Mouse (Mus musculus): ENCODE results near the gene Glb1l.
A peak's percentile ranks its signal among the peaks of the same experiment; 100 is the strongest.

Glb1l gene

DNA sequence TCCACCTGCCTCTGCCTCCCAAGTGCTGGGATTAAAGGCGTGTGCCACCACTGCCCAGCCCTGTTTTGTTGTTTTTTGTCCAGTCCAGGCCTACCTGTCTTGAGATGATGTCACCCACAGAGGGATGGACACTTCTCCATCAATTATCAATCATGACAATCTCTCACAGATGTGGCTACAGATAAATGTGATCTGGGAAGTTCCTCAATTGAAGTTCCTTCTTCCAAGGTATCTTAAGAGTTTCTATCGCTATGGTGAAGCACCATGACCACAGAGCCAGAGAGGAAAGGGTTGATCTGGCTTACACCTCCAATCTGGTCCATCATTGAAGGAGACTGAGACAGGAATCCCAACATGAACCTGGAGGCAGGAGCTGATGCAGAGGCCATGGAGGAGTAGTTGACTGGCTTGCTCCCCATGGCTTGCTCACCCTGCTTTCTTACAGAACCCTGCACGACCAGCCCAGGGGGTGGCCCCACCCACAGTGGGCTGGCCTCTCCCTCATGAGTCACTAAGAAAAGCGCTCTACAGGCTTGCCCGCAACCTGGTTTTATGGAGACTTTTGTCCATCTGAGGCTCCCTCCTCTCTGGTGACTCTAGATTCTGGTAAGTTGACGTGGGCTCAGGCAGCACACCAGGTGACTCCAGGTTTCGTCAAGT lies 19.9 kb upstream of the Glb1l start:
- no peak for DNase-seq

DNA sequence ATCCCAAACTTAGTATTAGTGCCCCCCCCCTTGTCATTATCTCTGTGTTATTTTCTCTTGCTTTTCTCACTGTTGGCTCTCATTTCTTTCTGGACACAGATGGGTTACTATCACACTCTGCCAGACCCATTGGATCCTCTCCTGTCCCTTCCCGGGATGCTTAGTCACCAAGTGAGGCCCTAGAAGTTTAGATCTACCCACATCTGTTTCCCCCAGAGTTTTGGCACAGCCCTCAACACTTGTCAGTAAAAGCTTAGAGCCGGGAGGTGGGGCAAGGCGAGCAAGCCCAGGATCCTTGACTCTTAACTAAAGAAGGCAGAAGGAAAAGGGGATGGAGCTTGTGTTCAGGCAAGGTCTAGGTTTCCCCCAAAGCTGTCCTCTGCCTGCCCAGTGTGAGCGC lies 18.5 kb upstream of the Glb1l start:
- DNase-seq: no peak

DNA sequence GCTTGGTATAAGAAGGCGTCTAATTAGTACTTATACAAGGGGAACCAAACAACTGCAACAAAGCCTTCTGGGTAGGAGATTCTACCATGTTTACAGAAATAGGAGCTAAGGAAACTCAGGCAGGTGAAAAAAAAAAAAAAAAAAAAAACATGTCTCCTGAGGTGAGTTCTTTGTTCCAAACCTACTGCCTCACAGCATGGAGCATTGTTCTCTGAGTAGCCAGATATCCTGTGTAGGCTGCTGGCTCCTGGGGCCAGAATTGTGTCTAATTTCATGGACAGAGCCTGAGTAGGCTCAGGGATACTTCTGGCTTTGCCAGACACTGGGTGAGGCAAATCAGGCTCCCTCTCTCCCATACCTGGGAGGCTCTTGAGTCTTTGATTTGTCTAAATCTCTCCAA lies 17.0 kb upstream of the Glb1l start:
- no peak for DNase-seq

DNA sequence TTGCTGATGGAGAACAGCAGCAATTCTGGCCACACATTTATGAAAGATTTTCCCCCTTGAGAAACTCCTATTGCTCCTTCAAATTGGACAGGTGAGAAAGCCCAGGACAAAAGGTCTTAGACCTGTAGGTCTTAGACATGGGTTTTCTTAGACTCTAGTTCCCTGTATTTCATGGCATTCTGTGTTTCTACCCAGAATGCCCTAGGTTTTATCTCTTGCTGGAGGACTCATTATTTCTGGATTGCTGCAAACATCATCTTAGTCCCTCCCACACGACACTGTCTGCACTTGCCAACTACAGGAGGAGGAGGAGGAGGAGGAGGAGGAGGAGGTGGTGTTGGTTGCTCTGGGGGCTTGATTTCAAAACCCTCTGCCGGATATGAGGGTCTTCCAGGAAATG lies 15.5 kb upstream of the Glb1l start:
- DNase-seq: no peak

DNA sequence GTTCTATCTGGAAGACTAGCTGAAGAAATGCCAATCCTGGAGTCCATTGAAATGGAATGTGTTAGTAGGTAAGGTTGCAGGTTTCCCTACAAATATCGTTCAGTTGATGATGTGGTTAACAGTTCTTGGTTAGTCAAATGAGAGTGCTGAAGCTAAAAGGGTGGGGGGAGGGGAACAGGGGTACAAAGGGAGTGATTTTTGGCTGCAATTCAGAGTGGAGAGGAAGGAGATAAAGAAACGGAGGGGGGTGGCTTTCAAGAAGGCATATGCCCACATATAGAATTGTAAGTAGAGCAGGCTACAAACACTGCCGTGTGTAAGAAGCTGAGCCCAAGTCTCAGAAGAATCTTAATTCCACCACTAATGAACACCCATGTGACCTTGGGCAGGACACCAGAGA lies 14.9 kb upstream of the Glb1l start:
- no peak for DNase-seq

DNA sequence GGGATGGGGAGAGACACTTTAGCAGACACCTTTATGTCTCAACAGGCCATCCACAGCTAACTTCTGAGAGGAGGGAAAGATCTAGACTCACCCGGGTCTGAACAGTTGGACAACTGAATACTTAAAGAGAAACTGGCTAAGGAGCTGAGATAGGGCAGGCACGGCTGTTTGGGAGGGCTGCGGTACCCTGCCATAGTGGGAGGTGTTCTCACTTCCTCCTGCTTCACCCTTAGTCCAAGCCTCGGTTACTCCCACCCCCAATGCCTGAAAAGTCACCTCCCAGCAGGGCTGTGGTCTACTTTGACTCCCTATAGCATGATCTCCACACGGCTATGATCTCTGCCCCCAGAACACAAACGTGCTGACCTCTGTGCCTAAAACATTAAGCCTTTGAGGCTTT lies 12.9 kb upstream of the Glb1l start:
- DNase-seq: no peak

DNA sequence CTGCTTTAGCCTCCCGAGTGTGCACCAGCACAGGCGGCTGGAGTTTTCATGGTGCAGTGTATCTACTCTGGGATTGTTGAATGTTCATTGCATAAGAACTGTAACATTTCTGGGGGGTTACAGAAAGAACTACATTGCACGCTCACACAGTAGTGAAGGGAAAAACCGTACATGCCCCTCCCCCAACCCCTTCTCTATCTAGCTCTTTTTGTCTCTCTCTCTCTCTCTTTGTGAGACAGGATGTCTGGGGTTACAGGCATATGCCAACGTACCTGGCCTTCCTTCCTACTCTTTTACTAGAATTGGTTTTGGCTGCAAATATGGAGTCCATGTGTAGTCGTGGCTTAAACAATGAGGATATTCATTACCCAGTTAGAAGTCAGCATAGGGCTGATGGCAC lies 12.3 kb upstream of the Glb1l start:
- no peak for DNase-seq

DNA sequence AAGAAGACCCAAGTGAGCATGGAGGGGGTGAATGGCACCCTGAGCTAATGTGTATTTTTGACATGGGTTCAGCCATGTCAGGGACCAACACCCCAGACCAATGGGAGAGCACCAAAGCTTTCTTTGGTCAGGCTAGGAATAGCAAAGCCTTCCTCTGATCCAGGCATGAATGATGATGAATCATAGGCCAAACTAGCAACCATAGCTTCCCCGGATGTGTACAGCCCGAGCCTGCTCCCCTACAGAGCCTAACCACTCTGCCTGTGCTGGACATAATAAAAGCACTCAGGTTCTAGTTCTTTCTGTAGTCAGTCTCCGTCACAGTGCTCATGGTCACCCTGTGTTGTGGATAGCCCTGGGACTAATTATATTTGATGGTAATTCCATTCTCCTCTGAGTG lies 10.9 kb upstream of the Glb1l start:
- DNase-seq: no peak

DNA sequence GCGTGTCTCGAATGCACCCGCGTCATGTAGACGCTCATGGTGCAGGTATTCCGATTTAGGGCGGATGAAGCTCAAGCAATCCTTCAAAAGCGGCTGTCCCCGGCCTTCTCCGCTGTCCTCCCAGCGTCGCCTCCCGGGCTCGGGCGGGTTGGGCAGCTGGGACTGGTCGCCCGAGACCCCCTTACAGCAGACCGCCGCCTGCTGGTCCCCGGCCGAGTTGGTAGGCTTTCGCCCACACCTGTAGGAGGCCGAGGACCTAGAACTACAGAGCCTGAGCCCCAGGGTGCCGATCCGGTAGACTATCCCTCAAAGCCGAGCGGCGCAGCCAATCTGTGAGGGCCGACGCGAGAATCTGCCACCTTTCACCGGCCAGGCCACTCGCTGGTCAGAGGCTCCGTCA lies 8.9 kb upstream of the Glb1l start, which contains the start of gene Tuba4a:
Gene Tuba4a, minus strand, starts transcription at position 335 of the 400 bp plus-strand sequence.
- no peak for DNase-seq

DNA sequence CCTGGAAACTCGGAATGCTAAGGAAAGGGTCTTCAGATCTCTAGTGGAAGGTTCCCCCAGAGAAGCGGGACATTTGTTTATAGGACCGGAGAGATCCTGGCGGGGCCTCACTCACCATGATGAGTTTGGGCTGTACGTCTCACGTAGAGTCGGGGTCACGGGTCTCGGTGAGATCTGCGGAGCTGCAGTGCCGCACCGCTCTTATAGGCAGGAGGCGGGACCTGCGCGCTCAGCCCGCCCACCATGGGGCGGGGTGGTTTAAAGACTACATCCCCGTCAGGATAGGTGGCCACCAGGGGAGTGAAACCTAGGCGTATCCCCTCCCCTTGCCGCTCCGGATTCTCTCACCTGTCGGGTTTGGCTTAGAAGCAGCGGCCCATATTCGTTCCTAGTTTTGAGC lies 8.5 kb upstream of the Glb1l start:
- peak; percentile 91 for DNase-seq

DNA sequence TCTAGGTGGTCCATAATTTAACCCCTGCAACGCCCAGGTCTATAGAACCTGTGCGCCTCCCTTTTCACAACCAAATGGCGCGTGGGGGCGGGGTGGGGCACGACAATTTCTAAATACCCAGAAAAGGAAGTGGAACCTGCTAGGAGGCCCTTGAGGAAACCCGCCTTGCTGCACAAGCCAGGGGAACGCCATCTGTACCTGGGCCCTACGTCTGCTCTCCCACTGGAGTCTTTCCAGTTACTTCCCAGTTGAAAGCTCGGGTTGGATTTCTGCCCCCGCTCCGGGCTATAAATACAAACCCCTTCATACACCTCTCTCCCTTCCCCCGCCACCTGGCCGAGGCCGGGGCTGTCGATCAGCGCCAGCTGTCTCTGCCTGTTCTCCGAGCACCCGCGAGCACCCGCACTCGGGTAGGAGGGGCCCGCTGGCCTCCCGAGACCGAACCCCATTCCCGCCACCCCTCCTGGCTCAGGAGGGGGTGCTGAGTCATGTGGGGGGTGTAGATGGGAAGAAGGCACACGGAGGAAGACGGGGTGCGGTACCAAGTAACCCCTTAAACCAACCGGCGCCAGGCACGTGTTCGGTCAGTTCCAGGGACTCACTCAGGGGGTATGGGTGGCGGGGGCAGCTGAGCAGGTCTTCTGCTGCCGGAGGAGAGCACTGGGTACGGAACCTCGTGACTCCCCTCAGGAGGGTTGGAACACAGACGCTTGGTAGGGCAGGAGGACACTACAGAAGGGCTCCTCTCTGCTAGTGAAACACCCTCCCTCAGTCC lies 7.8 kb upstream of the Glb1l start:
- DNase-seq: peak; percentile 81

DNA sequence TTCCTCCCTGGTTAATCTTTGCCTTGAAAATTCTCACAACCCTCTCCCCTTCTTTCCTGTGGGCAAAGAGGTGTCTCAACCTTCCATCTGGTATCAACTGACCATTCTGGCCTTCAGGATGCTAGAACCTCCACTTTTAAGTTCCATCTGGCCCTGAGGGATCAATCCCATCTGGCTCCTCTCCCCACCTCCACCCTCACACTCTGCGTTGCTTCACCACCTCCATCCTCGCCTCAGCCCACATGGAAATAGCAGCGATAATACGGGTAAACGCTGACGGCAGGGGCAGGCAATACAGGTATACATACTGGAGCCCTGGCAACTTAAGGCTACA lies 7.2 kb upstream of the Glb1l start:
- no peak for DNase-seq

DNA sequence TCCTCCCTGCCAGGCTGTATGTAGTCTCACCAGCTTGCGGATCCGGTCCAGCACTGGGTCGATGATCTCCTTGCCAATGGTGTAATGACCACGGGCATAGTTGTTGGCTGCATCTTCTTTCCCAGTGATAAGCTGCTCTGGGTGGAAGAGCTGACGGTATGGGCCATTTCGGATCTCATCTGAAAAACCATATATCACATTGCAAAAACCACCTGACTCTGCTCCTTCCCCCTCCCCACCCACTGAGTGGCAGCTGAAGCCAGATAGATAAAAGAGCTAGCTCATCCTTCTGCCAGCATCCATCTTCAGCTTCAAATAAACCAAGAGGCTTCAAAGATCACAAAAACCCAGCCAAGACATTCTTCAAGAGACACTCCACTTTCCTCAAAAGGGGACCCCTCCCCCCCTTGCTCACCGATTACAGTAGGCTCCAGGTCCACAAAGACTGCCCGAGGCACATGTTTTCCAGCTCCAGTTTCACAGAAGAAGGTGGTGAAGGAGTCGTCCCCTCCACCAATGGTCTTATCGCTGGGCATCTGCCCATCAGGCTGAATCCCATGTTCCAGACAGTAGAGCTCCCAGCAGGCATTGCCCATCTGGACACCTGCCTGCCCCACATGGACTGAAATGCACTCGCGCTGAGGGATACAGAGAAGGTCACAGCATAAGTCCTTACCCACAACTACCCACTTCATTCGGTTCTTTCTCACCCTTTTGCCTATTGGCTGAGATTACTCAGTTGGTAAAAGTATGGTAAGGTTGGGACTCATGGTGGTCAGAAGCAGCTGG lies 6.4 kb upstream of the Glb1l start:
- no peak for DNase-seq

DNA sequence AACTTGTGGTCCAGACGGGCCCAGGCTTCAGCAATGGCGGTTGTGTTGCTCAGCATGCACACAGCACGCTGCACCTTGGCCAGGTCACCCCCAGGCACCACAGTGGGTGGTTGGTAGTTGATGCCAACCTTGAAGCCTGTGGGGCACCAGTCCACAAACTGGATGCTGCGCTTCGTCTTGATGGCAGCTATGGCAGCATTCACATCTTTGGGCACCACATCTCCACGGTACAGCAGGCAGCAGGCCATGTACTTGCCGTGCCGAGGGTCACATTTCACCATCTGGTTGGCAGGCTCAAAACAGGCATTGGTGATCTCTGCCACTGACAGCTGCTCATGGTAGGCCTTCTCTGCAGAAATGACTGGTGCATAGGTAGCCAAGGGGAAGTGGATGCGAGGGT lies 5.2 kb upstream of the Glb1l start:
- DNase-seq: no peak

DNA sequence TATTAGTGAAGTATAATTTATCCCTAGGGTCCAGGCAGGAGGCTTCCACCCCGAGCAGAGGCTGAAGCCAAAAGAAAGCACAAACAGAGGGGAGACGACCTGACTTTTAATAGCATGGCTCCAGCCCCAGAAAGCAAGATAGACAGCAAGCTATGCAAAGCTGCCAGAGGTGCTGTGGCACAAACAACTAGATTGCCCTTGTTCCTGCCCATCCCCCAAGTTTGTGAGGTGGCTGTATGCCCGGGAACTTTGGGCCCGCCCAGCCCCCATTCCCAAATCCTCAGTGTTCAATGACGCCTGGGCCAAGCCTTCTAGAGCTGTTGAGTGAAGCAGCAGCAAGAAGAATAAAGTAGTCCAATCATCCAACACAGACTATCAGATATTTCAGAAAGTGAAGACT lies 4.3 kb upstream of the Glb1l start:
- peak; percentile 62 for DNase-seq

DNA sequence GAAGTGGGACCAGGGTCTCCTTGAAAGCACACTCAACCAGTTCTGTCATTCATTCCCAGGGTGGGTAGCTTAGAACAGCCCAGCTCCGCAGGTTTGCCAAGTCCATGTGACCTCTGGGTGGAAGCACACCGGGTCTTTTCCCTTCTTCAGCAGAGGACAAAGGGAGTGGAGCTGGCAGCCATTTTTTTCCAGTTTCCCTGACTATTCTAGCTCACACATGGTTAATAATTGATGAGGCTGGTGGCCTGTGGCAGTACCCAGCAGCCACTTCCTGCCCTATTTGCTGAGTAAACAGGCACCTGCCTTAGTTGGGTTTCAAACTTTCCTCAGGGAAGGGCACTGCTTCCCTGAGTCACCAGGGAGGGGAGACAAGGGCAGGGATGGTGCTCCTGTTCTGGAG lies 3.8 kb upstream of the Glb1l start:
- DNase-seq: no peak

DNA sequence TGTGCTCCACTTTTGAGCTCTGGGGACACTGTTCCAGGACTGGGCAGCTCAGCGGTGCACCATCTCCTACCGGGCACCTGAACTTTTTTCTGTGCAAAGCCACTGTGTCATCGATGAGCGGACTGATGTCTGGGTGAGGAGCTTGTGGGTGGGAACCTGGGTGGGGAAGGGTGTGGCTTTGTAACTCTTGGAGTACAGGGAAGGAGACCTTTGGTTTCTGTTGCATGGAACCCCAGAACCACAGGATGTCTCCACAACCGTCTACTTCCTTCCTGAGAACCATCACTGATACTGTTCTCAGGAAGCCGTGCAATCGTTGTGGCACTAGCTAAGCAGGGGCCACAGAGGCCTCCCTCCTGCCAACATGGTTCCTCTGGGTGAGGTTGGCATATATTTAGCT lies 2.5 kb upstream of the Glb1l start:
- no peak for DNase-seq

DNA sequence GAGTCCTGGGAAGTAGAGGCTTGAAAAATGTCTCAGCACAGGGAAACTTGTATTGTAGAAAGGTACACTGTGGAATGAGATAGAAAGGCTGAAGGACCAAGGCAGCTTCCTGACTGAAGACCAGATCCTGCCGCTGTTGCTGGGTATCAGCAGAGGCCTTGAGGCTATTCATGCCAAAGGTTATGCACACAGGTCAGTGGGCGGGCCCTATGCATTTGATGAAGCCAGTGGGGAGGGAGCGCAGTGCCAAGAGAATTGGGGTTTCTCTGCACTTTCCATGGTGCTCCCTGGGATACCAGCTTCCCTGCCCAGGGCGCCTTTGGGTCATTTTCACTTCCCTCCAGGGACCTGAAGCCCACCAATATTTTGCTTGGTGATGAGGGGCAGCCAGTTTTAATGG lies 1.9 kb upstream of the Glb1l start:
- no peak for DNase-seq

DNA sequence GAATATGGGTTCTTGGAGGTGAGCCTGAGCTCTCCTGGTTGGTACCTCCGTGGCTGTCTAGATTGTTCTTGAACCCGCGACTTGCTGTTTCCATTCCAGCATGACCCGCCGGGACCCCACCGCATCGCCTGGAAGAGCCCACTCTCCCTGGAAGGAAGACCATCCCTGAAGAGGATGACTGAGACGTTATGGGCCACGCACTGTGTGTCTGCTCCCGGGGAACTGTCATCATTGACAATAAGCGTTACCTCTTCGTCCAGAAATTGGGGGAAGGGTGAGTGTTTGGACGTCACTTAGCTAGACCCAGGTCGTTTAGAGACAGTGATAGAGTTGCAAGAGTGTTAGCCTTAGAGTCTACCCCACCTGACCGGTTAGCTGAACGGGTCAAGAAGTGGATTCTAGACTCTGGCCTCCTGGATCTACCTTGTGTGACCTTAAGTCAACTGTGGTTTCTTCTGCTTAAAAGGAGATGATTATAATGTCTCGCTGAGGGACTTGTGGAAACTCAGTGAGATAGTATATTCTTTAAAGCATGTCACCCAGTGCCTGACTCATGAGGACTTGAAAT lies 612 bp upstream of the Glb1l start:
- no peak for DNase-seq

DNA sequence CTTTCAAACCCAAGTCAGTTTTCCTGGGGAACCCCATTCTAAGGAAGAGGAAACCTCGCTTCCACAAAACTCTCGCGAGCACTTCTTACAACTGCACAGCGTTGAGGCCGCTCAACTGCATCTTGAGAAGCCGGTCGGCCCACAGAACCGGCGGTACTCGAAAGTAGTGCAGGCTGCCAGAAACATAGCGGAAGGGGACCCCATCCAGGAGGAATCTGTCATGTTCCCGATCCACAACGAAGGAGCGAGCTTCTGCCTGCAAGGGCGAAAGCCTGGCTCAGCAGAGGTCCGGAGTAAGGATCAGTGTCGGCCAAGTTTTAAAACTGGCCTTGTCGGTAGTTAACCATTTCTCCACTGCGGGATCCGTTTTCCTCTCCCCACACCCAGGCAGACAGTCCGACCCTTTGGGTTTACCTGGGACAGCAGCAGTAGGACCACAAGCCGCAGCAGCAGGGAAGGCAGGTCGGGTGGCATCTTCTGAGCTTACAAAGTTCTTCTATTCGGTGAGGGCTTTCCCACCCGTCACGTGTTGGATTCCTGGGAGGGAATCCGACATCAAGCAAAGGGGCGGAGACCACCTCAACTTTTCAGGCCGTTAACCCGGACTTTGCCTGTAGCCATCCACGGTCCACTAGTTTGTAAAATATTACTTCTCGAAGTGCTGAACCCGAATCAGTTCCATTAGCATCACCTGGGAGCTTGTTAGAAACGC lies 1.5 kb downstream of the Glb1l start:
- DNase-seq: no peak

DNA sequence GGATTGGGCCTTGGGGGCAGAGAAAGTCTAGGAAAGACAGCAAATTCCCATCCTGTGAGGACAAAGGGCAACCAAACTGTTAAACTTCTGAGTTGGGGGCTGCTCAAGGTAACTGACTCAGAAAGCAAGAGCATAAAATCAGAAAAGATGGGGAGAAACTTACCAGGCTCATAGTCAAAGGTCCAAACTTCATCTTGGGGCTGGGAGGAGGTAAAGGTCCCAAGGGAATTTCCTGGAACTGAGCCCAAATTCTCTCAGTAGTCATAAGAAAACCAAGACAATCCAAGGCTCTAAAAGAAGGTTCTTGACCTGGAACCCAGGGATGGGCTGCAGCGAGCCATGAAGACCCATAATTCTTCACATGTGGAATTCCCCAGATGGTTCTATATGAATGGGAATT lies 9.4 kb downstream of the Glb1l start:
- DNase-seq: no peak

DNA sequence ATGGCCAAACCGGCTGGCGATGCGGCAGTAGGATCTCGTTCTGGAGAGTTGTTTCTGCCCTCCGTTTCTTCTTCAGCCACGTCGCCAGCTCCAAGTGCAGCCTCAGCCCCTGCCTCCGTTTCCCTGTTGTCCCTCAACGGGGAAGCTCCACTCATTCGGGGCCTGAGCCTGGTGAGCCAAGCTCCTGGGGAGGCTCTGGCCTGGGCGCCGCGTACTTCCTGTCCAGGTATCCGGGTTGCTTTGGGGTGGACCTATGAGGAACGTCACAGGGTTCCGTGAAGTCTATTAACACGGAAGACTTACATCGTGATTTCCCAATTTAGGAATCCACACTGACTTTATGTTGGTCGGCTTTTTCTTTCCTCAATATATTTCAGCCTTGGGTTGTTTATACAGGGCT lies 18.2 kb downstream of the Glb1l start:
- DNase-seq: no peak

All from right cerebral cortex, postnatal 25 days (tissue).